Mouse (Mus musculus): ENCODE measurements around the gene Gm21627. TPM values are rescaled to one million over a fixed set of nuclear protein-coding genes. Genes with fewer than 3 reads are reported as not detected.
"Not testable (repeated sequence)": the region's sequence is repeated elsewhere in the genome, so short reads cannot be mapped to it uniquely, and the experiment has no call there.

Gene Gm21627
- not detected in 2 replicates for polyA plus RNA-seq (2015; fragmentation: Nextera tagmentation; extraction: Ambion mirVana)

- DNase-seq (ENCODE audit: low spot score), result not testable (repeated sequence)
These were observed at the start of gene Gm21627 for GRCm38 (mm10) chrY:63228127-63228526. TSS of gene Gm21627 (plus strand) at chrY:63228427.

Data from thymus, postnatal 0 days (tissue).